Mouse (Mus musculus) stomach, embryonic 14.5 days (tissue): ENCODE data around the gene Cpne4. TPM values are rescaled to one million over a fixed set of nuclear protein-coding genes. Genes with fewer than 3 reads are reported as not detected.

Source experiments
- ATAC-seq: fragments of 200-750 bp; cut with Nextera tagmentation; 2 replicates; pipeline ENCODE4 v1.8.0; 2017; ENCODE audit warnings: low read depth, moderate TSS enrichment; ENCODE audit not compliant: insufficient number of reproducible peaks, insufficient read depth, low FRiP score
- H3K27ac ChIP-seq: fragments of 300-500 bp; sonication (generic); 2 replicates; pipeline ENCODE4 v1.5.1; 2014; ENCODE audit warnings: mild to moderate bottlenecking, low read length, moderate library complexity, mixed read lengths
- H3K27me3 ChIP-seq: fragments of 300-500 bp; sonication (generic); 2 replicates; pipeline ENCODE4 v1.6.1; 2014; ENCODE audit warnings: low read length, control low read depth, mixed read lengths; ENCODE audit not compliant: control insufficient read depth, insufficient read depth
- H3K36me3 ChIP-seq: fragments of 300-500 bp; sonication (generic); 2 replicates; pipeline ENCODE4 v1.6.1; 2014; ENCODE audit warnings: mild to moderate bottlenecking, control low read depth, low read length, moderate library complexity, mixed read lengths; ENCODE audit not compliant: control insufficient read depth, insufficient read depth
- H3K4me1 ChIP-seq: fragments of 300-500 bp; sonication (generic); 2 replicates; pipeline ENCODE4 v1.6.1; 2014; ENCODE audit warnings: low read length, control low read depth, mixed read lengths; ENCODE audit not compliant: control insufficient read depth, insufficient read depth
- H3K4me2 ChIP-seq: fragments of 300-500 bp; sonication (generic); replicated peaks from 2 replicates; pipeline ENCODE4 v1.6.1; 2014; ENCODE audit warnings: low read depth, low read length, control low read depth
- H3K4me3 ChIP-seq: fragments of 300-500 bp; sonication (generic); 2 replicates; pipeline ENCODE4 v1.5.1; 2014; ENCODE audit warnings: low read depth, low read length, control low read depth
- H3K9ac ChIP-seq: fragments of 300-500 bp; sonication (generic); replicated peaks from 2 replicates; pipeline ENCODE4 v1.6.1; 2014; ENCODE audit warnings: low read depth, mild to moderate bottlenecking, control low read depth, low read length, moderate library complexity, mixed read lengths
- H3K9me3 ChIP-seq: fragments of 300-500 bp; sonication (generic); 2 replicates; pipeline ENCODE4 v1.6.1; 2016; ENCODE audit warnings: low read depth, low read length, control low read depth; ENCODE audit not compliant: control insufficient read depth
- WGBS: fragments of 180-500 bp; shearing (Covaris S2); extraction: QIAGEN DNeasy Blood & Tissue Kit; methylation state at CpG from one replicate; pipeline ENCODE4 v1.1.7; 2014; 5-methylcytosine and 5-hydroxymethylcytosine counted together
- microRNA-seq: library from miRNA; unstranded; fragments of <30 nt; microRNA quantifications from one replicate; pipeline ENCODE4, GENCODE M21; 2016
- polyA plus RNA-seq: library from polyadenylated mRNA; unstranded; fragments of >200 nt; fragmentation: Nextera tagmentation; extraction: Ambion mirVana; gene quantifications from 2 replicates; pipeline ENCODE4 v1.2.1, GENCODE M21; 2014

Cpne4 gene
- polyA plus RNA-seq, 1 experiment from 2014 or later: 0.48 TPM

- H3K4me3 ChIP-seq: no peak overlapping the region
- H3K27ac ChIP-seq: no peak overlapping the region
- H3K9me3 ChIP-seq: no peaks in the 10 kb centered on the region
- 87% methylated on average over 4 of the region's 4 CpGs for WGBS
- no peak overlapping the region for H3K4me2 ChIP-seq
- H3K4me1 ChIP-seq: no peaks in the 10 kb centered on the region
- no peak for ATAC-seq
- peaks cover 17% of the 10 kb centered on the region for H3K36me3 ChIP-seq
- H3K9ac ChIP-seq: no peak overlapping the region
- no peaks in the 10 kb centered on the region for H3K27me3 ChIP-seq
Measured at GRCm38 (mm10) chr9:105078460-105078859, 531.4 kb downstream of the Cpne4 start.

- ATAC-seq: no peak
Measured at GRCm38 (mm10) chr9:105080246-105080645, 533.2 kb downstream of the Cpne4 start.

More at GRCm38 (mm10) chr9:105080246-105080645, 533.2 kb downstream of the Cpne4 start:
- Histone ChIP-seq H3K4me2 (no peak overlapping the region), H3K27ac (no peak overlapping the region), H3K9me3 (no peaks in the 10 kb centered on the region), H3K4me1 (no peaks in the 10 kb centered on the region), H3K27me3 (no peaks in the 10 kb centered on the region), H3K4me3 (no peak overlapping the region), H3K9ac (no peak overlapping the region), H3K36me3 (peaks cover 12% of the 10 kb centered on the region)
- 91% methylated on average over 3 of the region's 3 CpGs for WGBS

Small RNAs within 50 kb of the gene (microRNA-seq; reads per million reads assigned to microRNA genes)
- gene Gm23391: not detected

Other genes with a start within 250 kb of the Cpne4 start
- 0.75 and 0.97 TPM in 2 replicates for gene Acpp, start 209.5 kb upstream of the Cpne4 start, polyA plus RNA-seq